Mouse (Mus musculus): ENCODE results near the gene Sema3a.

The Sema3a gene

DNA sequence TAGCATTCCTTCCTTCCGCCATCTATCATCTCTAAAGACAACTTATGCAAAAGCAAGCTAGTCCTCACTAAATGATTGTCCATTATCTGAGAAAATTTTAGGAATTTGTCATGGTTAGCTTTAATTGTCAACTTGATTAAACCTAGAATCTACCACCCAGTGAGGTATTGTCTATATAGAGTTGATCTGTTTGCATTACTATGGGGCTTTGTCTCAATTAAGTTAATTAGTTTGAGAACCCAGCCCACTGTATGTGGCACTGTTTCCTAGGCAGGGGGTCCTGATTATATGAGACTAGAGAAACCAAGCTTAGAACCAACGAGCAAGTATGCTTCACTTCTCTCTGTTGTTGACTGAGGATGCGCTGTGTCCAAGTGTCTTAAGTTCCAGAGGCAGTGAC, 194.9 kb downstream of the Sema3a start:
- DNase-seq (ENCODE audit: low read depth, low spot score): no peak

DNA sequence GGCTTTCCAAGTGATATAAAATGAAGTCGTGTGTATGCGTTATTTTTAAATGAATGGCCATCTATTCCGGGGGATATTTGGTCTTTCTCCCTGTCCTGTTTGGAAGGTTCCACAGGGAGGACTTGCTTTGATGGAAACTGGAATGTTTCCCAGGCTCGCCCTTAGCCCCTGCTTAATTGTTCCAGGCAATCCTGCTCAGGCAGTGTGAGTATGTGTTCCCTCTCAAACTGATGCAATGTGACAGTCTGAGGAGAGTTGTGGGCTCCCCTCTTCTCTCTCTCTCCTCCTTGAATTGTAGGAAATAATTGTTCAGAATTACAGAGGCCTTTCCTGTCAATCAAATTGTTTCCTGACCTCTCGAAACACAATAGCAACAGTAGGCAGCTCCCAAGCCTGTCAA, 202.1 kb downstream of the Sema3a start:
- no peak for DNase-seq (ENCODE audit: low read depth, low spot score)

DNA sequence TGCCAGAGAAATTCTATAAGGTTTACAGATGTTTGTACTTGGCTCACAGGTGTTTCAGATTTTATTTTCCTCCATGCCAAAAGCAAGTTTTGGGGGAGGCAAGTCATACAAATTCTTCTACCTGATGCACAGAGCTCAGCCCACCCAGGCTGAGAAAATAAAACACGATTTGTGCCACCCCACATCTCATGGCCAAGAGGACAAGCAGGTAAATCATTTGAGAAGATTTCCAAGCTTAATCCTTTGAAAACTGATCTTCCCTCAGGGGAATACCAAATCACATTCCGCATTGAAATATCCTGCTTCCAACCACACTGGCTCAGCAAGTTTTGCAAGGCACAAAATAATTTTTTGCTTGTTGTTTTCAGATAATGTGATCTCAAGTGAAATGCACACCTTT, 206.2 kb downstream of the Sema3a start:
- DNase-seq (ENCODE audit: low read depth, low spot score): peak; percentile 30

DNA sequence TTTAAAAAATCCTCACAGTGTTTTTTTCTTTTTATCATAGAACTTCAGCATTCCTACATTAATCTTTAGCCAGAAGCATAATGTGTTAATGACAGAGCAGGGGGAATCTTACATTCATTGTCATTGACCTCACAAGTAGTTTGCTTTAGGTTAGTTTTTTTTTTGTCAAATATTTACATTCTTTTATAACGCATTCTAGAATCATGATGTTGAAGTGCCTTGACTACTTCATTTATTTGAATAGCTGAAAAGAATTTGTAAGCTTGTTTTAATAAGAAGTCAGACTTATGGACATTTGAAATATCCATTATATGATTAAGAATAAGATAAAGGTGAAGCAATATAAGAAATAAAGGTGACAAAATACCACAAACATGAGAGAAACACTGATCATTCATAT, 212.5 kb downstream of the Sema3a start:
- DNase-seq (ENCODE audit: low read depth, low spot score): no peak

DNA sequence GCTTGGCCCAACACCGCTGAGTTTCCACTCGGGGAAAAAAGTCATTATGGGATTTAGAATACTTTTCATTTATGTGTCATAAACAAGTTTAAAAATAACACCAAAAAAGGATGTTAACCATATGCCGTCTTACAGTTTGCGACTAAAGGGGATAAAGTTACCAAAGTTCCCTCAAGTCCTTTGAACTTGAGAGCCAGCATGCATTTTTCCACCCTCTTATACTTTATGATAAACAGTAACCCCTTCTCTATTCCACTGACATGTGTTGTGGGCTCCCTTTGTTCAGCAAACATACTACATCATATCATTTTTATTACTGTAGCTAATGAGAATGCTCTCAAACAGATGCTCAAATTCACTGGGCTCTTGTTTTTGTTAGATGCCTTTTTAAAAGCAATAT, 221.9 kb downstream of the Sema3a start:
- DNase-seq (ENCODE audit: low read depth, low spot score): no peak

DNA sequence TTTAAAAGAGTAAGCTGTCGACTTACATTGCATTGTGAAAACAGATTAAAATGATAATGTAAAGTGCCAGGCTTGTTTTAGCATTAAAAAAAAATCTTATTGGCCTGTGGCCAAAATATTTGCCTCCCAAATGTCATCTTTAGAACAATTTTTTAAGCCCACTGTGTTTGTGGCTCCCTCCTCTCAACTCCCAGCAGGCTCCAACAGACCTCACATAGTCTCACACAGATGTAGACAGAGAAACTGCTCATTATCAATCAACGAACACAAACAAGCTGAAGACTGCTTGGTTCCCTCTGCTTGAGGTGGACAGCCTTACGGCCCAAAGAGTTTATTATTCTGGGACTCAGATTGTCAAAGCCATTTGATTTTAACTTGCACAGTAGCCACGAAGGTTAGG, 226.4 kb downstream of the Sema3a start:
- DNase-seq (ENCODE audit: low read depth, low spot score): no peak

DNA sequence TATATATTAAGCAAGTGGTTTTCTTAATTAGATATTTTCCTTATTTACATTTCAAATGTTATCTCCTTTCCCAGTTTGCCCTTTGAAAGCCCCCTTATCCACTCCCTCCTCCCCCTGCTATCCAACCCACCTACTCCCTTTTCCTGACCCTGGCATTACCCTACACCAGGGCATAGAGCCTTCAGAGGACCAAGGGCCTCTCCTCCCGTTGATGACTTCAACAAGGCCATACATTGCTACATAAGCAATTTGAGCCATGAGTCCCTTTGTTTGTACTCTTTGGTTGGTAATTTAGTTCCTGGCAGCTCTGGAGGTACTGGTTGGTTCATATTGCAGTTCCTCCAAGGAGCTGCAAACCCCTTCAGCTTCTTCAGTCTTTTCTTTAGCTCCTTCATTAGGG, 227.8 kb downstream of the Sema3a start:
- DNase-seq (ENCODE audit: low read depth, low spot score): no peak

DNA sequence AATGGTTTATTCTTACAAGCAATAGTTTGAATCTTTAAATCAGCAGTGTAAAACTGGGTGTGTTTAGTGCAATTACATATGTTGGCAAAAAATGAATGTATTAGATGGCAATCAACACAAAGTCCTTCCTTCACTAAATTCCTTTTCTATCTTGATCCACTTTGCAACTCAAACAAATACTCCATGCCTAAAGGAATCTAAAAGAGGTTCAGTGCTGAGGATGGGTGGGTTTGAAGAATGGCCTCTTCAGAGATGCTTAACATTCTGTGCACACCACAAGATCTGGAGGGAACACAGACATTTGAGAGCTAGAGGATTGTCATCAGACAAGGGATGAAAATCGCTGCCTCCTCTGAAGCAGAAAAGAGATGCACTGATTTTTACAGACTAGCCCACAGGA, 228.3 kb downstream of the Sema3a start:
- no peak for DNase-seq (ENCODE audit: low read depth, low spot score)

DNA sequence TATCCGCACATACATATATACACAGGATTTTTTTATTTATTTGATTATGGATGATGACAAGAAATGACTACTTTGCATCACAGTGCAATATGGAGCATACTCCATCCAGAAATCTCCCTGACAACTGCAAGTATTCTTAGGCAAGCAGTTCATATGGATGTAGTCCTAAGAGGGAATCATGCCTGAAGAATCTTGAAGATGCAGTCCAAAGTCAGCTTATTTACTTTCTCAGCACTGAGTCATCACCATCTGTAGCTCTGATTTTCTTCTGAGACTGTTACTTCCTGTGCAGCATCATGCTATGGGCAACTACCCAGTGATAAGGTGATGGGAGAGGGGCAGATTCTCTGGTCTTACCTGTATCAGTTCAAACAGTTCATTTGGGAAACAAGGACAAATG, 229.7 kb downstream of the Sema3a start:
- DNase-seq (ENCODE audit: low read depth, low spot score): no peak

DNA sequence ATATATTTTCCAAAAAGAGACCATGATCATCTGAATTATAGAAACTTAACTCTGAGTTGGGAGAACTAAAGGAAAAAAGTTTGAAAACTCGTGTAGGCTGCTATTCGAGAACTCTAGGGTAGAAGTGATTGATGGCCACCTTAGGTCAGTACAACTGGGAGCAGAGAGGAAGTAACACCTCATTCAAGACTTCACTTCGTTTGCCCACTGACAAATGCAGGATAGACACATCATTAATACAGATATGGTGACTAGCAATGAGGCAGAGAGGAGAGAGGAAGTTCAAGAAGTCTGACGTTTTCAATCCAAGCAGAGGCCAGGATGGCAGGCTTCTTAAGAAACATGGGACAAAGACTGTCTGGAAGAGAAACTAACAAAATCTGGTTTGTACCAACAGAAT, 233.6 kb downstream of the Sema3a start:
- DNase-seq (ENCODE audit: low read depth, low spot score): peak; percentile 16

DNA sequence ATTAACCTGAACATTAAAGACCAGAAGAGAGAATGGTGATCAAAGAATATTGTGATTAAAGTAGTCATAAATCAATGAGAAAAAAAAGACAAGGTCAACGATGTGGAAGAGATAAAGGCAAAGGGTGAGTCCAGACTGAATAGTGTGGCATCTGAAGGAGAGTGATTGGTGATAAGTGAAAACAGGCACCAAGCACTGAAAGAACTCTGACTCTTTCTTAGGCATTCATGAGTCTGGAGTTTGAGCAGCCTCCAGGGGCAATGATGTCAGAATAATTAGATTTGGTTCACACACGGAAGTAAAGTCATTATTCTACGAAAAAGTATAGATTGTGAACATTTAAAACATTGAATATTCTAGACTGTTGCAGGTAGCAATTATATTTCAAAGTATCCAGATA, 235.5 kb downstream of the Sema3a start:
- no peak for DNase-seq (ENCODE audit: low read depth, low spot score)

DNA sequence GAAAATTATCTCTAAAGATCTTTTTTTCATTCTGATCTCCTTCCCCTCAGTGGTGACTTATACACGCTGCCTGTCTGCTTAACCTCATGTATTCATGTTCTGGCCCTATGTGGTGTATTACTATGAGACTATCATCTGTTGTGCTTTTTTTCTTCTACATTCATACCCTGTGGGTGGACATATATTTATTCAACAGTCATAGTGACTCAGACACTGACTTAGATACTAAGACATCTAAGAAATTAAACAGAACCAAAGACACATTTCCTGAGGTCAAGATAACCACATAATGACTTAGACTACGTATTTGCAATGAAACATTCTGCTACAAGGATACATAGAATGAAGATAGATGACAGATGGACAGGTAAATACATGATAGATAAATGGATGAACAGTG, 239.9 kb downstream of the Sema3a start:
- no peak for DNase-seq (ENCODE audit: low read depth, low spot score)

DNA sequence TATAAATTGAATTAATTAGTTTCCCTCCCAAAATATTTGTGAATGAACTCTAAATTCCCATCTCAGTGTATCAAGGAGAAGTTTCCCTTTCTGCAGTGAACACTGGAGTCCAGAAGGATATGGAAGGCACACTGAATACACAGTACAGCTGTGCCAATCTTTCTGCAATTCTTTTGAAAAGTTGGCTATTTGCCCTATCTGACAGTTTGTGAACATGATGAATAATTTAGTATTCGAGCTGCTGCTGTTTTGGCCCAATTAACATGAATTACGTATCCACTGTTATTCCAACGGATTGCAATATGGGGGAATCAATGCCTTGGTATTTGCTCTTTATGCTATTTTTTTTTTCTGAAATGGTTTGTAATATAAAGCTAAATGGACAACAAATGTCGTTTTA, 254.0 kb downstream of the Sema3a start:
- DNase-seq (ENCODE audit: low read depth, low spot score): no peak

DNA sequence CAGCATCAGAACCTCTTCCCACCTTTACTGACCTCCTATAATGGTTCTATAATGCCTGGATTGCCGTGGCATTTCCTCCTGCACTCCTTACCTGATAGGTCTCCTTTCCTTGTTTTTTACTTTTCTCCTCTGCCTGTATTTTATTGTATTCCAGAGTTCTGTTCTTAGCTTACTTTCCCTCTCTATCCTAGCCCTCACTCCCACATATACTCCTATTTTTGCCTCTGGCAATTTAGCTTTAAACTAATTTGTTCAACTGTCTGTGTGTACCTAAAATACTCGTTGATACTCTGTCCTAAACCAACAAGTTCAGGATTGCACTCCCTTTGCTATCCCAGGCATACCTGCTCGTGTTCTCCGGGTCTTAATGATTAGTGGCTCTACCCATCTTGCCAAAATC, 258.8 kb downstream of the Sema3a start:
- DNase-seq (ENCODE audit: low read depth, low spot score): no peak

DNA sequence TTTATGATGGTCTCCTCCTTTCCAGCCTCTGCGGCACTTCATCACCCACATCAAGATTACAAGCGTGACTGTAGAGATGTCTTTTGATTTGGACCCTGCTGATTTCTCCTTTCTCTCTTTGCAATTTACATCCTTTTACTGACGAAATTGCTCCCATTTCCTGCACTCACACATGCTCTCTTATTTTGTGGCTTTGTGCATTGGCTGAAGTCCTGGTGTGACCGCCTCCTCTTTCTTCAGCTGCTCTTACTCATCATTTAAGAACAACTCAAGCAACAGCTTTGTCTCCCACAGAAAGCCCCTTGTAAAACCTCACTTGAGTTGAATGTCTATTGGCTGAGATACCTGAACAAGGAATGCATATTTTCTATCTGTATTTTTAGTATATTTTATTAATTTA, 259.5 kb downstream of the Sema3a start:
- no peak for DNase-seq (ENCODE audit: low read depth, low spot score)

DNA sequence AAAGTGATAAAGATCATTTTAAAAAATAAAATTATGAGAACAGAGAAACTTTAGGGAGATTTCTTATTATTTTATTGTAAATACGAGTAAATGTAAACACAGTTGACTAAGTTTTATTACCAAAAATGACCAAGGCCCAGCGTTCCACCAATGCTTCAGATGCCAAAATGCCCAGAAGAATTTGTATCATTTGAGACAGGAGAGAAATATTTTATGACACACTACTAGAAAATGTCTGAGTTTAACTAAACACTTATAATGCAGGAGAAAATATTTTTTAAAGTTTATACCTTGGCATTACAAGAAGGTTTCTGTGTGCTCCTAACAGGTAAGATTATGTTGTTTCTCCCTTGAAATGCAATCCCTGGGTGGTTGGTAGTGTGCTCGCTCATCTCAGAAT, 261.4 kb downstream of the Sema3a start:
- DNase-seq (ENCODE audit: low read depth, low spot score): no peak

DNA sequence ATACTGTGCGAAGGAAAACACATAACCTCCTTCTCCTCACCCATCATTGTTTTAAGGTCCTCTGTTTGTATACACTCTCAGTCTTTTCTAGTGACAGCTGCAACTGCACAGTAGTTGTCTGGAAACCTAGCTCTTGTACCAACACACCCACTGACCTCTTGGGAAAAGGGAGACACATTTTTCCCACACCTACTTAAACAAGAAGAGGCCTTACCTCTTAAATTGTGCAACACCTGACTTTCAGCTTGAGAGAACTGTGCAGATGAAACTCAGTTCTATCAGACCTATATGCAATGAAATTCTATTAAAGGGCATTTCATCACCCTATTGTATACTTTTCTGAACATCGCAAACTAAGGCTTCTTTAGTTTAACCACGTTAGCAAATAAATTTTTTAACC, 262.5 kb downstream of the Sema3a start:
- no peak for DNase-seq (ENCODE audit: low read depth, low spot score)

DNA sequence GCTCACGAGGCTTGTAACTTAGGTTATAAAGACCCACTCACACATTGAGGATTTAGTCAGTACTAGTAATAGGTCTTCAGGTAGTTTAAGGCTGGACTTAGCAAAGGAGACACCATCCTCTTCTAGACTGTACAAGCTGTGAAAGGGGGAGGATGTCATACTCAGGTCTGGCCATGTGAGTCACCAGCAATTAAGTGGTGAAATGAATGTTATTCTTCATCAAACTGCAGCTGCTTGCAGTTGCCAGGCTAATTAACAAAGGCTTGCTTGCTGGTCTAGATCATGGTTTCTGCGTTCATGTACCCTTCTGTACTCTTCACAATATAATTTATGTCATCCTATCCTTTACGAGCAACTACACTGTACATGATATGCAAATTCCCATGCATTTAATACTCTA, 264.8 kb downstream of the Sema3a start:
- no peak for DNase-seq (ENCODE audit: low read depth, low spot score)

DNA sequence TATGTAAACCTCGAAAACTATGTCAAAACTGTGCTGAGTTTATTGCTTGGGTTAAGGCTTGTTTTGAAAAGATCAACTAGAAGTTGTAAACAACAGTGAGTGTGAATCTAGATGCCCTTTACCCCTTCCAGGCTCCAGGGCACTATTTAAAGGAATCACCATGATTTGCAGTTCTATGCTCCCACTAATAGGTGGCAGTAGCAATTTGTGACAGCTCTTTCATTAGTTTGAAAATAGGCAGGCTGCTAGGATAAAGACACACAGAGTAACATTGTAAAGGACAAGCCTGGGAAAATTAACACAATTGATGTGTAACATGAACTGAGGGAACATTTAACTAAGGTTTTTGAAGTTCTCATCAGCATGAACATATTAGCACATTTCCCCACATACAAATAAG, 280.2 kb downstream of the Sema3a start:
- DNase-seq (ENCODE audit: low read depth, low spot score): no peak

DNA sequence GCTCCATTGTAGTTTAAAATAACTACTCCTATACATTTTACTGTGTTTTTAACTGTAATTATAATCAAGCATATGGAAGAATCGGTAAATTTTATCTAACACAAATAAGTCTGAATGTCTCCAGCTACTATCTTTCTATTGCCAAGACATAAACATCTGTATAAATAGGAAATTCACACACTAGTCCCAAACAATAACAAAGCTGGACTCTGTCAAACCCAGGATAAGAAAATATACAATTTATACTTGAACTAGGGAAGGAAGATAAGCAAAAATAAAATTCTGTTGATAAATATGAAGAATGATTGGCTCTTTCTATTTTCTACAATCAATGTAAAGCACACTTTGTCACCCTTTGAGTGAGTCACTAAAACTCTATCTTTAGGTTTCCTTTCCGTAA, 280.9 kb downstream of the Sema3a start:
- no peak for DNase-seq (ENCODE audit: low read depth, low spot score)

DNA sequence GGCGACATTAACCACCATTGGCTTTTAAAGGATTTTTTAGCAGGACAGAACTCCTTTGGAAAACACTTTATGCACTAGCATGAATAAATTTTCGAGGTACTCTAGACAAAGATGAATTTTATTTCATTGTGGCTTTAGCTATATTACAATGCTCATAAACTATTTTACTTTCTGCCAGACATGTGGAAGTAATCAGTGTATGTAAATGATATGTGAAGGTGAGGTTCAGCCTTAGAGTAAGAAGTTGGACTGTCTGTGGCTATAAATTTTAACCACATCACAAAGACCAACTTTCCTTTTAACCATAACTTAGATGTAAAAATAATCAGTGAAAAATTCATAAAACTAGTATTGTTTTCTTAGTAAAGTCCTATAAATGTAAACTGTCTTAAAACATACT, 286.7 kb downstream of the Sema3a start:
- DNase-seq (ENCODE audit: low read depth, low spot score): no peak

DNA sequence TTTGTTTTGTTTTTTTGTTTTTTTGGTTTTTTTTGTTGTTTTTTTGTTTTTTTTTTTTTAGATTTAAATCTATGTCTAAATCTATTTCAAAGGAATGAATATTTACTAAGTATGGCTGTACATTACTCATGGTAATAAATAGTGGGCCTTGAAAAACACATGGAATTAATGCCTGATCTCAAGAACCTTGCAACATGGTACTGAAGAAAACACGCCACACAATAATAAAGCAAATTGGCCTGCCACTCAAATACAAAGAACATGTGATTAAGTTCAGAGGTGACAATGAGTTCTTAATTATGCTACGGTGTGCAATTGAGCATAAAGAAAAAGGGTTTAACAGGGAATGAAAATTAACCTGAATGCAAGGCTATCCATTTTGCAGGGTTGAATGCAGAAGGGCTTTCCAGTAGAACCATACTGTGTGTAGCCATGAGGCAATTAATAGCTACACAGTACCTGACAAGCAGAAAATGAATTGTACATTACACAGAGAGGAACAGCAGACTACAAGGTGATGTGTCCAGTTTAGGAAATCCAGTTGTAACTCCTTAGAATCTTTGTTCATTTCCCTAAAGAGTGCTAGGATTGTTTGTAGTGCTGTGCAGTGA, 288.8 kb downstream of the Sema3a start:
- no peak for DNase-seq (ENCODE audit: low read depth, low spot score)

DNA sequence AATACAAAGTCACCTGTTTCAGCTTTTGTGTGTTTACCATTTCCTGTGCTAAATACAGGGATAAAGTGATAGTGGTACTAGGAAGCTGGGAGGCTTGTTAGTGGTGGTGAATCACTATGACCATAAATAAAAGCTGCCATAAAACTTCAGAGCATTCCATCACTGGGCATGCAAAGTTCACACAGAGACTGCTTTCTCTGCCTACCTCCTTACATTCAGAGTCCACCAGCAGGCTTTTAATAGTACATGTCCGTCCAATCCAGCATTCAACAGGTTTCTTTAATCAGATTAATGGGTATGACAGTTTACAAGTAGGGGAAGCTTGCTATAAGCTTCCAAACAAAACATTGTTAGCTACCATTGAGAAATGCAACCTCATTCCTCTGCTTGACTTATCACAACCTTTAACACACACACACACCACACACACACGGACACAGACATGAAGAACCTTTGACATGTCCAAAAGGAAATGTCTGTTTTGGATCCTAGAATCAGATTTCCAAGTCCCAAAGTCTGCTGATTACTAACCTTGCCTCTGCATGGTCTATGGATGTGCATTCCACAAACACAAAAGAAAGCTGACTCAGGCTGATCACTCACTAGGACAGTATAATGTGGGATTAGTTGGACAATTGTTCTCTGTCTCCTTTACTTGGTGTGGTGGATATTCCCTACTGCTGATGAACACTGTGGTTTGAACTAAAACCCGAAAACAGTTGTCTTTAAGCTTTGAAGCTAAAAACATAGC, 291.9 kb downstream of the Sema3a start:
- no peak for DNase-seq (ENCODE audit: low read depth, low spot score)
